Mouse (Mus musculus): ENCODE measurements around the gene Strn3.
"Not testable (repeated sequence)": the region's sequence is repeated elsewhere in the genome, so short reads cannot be mapped to it uniquely, and the experiment has no call there.

Gene Strn3

GRCm38 (mm10) chr12:51612361-51612760 lies 79.3 kb downstream of the Strn3 start:
- no peak for DNase-seq (ENCODE audit: low spot score in 2 of 2)

GRCm38 (mm10) chr12:51606138-51606537 lies 85.6 kb downstream of the Strn3 start:
- DNase-seq (ENCODE audit: low spot score in 2 of 2), result no peak

- no peak for DNase-seq (ENCODE audit: low spot score in 2 of 2)
These were observed 88.4 kb downstream of the Strn3 start for GRCm38 (mm10) chr12:51603306-51603705.

- no peak for DNase-seq (ENCODE audit: low spot score in 2 of 2)
These were observed 97.6 kb downstream of the Strn3 start for GRCm38 (mm10) chr12:51594030-51594470.

DNA sequence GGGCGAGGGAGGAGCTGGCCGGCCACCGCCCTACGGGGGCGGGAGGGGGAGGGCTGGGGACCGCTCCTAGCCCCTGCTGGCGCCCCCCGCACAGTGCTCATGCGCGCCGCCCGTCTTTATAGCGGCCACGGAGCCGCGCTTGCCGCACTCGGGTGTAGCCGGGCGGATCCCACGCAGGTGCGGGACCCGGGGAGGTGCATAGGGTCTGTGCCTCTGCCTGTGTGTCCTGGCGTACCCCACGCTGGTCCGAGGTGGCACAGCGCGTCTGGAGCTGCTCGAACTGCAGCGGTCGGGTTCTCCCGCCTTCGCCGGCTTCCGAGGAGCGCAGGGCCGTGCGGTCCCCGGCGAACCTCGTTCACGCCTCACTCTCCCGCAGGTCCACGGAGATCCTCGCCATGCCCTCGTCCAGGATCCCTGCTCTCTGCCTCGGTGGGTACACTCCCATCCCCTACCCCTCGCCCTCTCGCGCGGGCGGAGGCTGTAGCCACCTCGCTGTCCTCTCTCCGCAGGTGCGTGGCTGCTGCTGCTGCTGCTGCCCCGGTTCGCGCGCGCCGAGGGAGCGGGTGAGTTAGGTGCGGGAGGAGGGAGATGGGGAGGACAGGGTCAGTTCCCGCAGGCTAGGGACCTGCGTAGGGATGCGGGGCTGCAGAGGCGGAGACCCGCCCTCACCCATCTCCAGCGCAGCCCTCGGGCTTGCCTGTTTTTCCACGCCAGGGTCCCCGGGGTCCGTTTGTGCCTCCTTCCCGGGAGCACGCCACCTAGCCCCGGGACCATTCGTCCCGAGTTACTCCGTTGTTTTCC lies 98.3 kb downstream of the Strn3 start, which contains the start of gene Coch:
Gene Coch (plus strand): TSS at position 113 of the 801 bp plus-strand sequence.
- peak; percentile 12 to 36 for DNase-seq (ENCODE audit: low spot score in 2 of 2)

GRCm38 (mm10) chr12:51592888-51593228 lies 98.8 kb downstream of the Strn3 start:
- peak in 1 of 2 experiments; percentile 10 for DNase-seq (ENCODE audit: low spot score in 2 of 2)

- DNase-seq (ENCODE audit: low spot score in 2 of 2), result no peak
These were observed 99.8 kb downstream of the Strn3 start for GRCm38 (mm10) chr12:51591921-51592320.

- DNase-seq (ENCODE audit: low spot score in 2 of 2), result no peak
These were observed 102.4 kb downstream of the Strn3 start for GRCm38 (mm10) chr12:51589263-51589662.

GRCm38 (mm10) chr12:51577816-51578215 lies 113.9 kb downstream of the Strn3 start:
- DNase-seq (ENCODE audit: low spot score in 2 of 2), result not testable (repeated sequence)

GRCm38 (mm10) chr12:51572651-51573050 lies 119.0 kb downstream of the Strn3 start:
- DNase-seq (ENCODE audit: low spot score in 2 of 2), result no peak

DNA sequence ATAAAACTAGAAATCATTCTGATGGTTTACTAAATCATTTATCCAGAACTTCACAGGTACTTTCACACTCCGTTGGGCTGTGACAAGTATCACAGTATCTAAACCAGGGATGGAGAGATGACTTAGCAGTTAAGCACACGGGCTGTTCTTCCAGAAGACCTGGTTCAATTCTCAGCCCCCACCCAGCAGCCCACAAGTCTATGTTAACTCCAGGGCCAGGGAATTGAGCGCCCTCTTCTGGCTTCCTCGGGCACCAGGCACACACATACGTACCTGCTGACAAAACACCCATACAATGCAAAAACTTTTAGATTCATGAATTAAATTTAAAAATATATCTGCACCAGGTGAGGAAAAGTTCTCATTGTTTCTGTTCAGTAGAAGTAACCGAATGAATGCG lies 121.8 kb downstream of the Strn3 start:
- no peak for DNase-seq (ENCODE audit: low spot score in 2 of 2)

GRCm38 (mm10) chr12:51569472-51569871 lies 122.2 kb downstream of the Strn3 start:
- no peak for DNase-seq (ENCODE audit: low spot score in 2 of 2)

- DNase-seq (ENCODE audit: low spot score in 2 of 2), result no peak
These were observed 124.5 kb downstream of the Strn3 start for GRCm38 (mm10) chr12:51567225-51567624.

- DNase-seq (ENCODE audit: low spot score in 2 of 2), result no peak
These were observed 130.3 kb downstream of the Strn3 start for GRCm38 (mm10) chr12:51561416-51561815.

All from right cerebral cortex, adult 2 months (tissue).